Mouse (Mus musculus) G1E (cell line): ENCODE measurements at regions not wholly inside any gene's neighbourhood (a gene's known extent, or its start where the extent isn't known, plus 50 kb on each side); places are given as distances from the start of the nearest gene placed in this dataset.

Source experiments
- CTCF ChIP-seq: IDR thresholded peaks from 2 replicates; pipeline ENCODE4 v1.5.1; 2012; ENCODE audit warnings: low read depth, low read length, inconsistent platforms, mixed read lengths
- GATA1 ChIP-seq: IDR thresholded peaks from 2 replicates; pipeline ENCODE4 v1.6.1; 2012; ENCODE audit warnings: borderline replicate concordance, low read length, inconsistent platforms, mixed read lengths
- GATA2 ChIP-seq: IDR thresholded peaks from 2 replicates; pipeline ENCODE4 v1.6.1; 2012; ENCODE audit warnings: low read depth, low read length, inconsistent platforms, borderline replicate concordance
- TAL1 ChIP-seq: conservative IDR thresholded peaks from 2 replicates; pipeline ENCODE4 v1.6.1; 2012; ENCODE audit warnings: low read depth, low read length, inconsistent platforms, mixed read lengths

GRCm38 (mm10) chr3:128668468-128669127 is 531.1 kb upstream of the Pitx2 start:
- TF ChIP-seq CTCF, result no peak
- no peak for TF ChIP-seq GATA1
- no peak for TF ChIP-seq TAL1
- no peak for TF ChIP-seq GATA2
